Mouse (Mus musculus) left cerebral cortex, adult 8-10 months (tissue): ENCODE measurements around the gene Spint2. TPM values are rescaled to one million over a fixed set of nuclear protein-coding genes. Genes with fewer than 3 reads are reported as not detected.

Experiments used
- DNase-seq, 2 experiments: peaks; one replicate each; pipeline ENCODE4 v3.0.0; 2022; ENCODE audit warnings: low spot score in 2 of 2
- total RNA-seq, 4 experiments: library from RNA; stranded (reverse); gene quantifications; 2 replicates each; pipeline ENCODE4 v1.2.4; 2022

The Spint2 gene
- 10 to 100 TPM; 27.9 to 38.2 (median 33.0) TPM for total RNA-seq

- DNase-seq = peak in 1 of 2 experiments; percentile 40
Measured at GRCm38 (mm10) chr7:29281201-29282073, at the start of gene Spint2. TSS of gene Spint2 (minus strand) at chr7:29281912.

- no peak for DNase-seq
Measured at GRCm38 (mm10) chr7:29328984-29329383, 47.3 kb upstream of the Spint2 start.

GRCm38 (mm10) chr7:29327087-29327486, 45.4 kb upstream of the Spint2 start:
- no peak for DNase-seq

- DNase-seq = no peak
Measured at GRCm38 (mm10) chr7:29319337-29320307, 37.9 kb upstream of the Spint2 start.

GRCm38 (mm10) chr7:29318115-29318911, 36.6 kb upstream of the Spint2 start:
- peak in 1 of 2 experiments; percentile 81 for DNase-seq

- peak in 1 of 2 experiments; percentile 58 for DNase-seq
Measured at GRCm38 (mm10) chr7:29317558-29317957, 35.8 kb upstream of the Spint2 start.

- peak in 1 of 2 experiments; percentile 85 for DNase-seq
Measured at GRCm38 (mm10) chr7:29316976-29317375, 35.3 kb upstream of the Spint2 start.

- no peak for DNase-seq
Measured at GRCm38 (mm10) chr7:29316137-29316734, 34.5 kb upstream of the Spint2 start.

GRCm38 (mm10) chr7:29314844-29315628, 33.3 kb upstream of the Spint2 start:
- DNase-seq = peak in 1 of 2 experiments; percentile 84

- no peak for DNase-seq
Measured at GRCm38 (mm10) chr7:29313572-29314261, 32.0 kb upstream of the Spint2 start.

- DNase-seq = no peak
Measured at GRCm38 (mm10) chr7:29313051-29313450, 31.3 kb upstream of the Spint2 start.

- DNase-seq = no peak
Measured at GRCm38 (mm10) chr7:29309749-29310148, 28.0 kb upstream of the Spint2 start.

GRCm38 (mm10) chr7:29309221-29309721, 27.6 kb upstream of the Spint2 start:
- DNase-seq = no peak

GRCm38 (mm10) chr7:29307350-29308104, 25.8 kb upstream of the Spint2 start:
- DNase-seq = peak; percentile 93

GRCm38 (mm10) chr7:29306619-29307018, 24.9 kb upstream of the Spint2 start:
- DNase-seq = peak in 1 of 2 experiments; percentile 26

GRCm38 (mm10) chr7:29306108-29306507, 24.4 kb upstream of the Spint2 start:
- DNase-seq = peak in 1 of 2 experiments; percentile 8

- DNase-seq = peak in 1 of 2 experiments; percentile 46
Measured at GRCm38 (mm10) chr7:29305263-29305988, 23.7 kb upstream of the Spint2 start.
